Mouse (Mus musculus): ENCODE results near the gene Tnnt2. TPM values are rescaled to one million over a fixed set of nuclear protein-coding genes. Genes with fewer than 3 reads are reported as not detected.

The Tnnt2 gene
- polyA plus RNA-seq, 2 experiments, result 0.19 to 0.68 TPM

- Histone ChIP-seq H3K36me3 (replicated peaks; ENCODE audit: control insufficient read depth, insufficient read depth, low read depth) (no peaks in the 10 kb centered on the region), H3K27ac (no peak overlapping the region), H3K4me3 (ENCODE audit: insufficient read depth in 1 of 2, low read depth in 2 of 2, low read length in 2 of 2) (no peak overlapping the region), H3K9me3 (ENCODE audit: control insufficient read depth, low read length) (no peaks in the 10 kb centered on the region), H3K4me1 (replicated peaks; ENCODE audit: control insufficient read depth in 2 of 2, insufficient read depth in 2 of 2, low read length in 1 of 2) (no peaks in the 10 kb centered on the region), H3K9ac (replicated peaks) (no peak overlapping the region), H3K27me3 (ENCODE audit: control insufficient read depth, insufficient read depth, low read length) (no peaks in the 10 kb centered on the region), H3K4me2 (ENCODE audit: low read depth) (no peak overlapping the region)
- no peak for TF ChIP-seq CTCF (IDR thresholded peaks at IDR 0.05; ENCODE audit: low read depth)
- TF ChIP-seq EP300 (IDR thresholded peaks at IDR 0.05; ENCODE audit: low read depth), result no peak
- no peak for ATAC-seq (ENCODE audit: insufficient read depth)
- DNase-seq (ENCODE audit: low read depth in 3 of 3, low spot score in 3 of 3), result no peak
- WGBS (ENCODE audit: insufficient replicate concordance), result 65% methylated on average over 20 of the region's 20 CpGs
These were observed 53.5 kb downstream of the Tnnt2 start for GRCm38 (mm10) chr1:135889461-135890185.

- Histone ChIP-seq H3K27me3 (ENCODE audit: control insufficient read depth, insufficient read depth, low read length) (no peaks in the 10 kb centered on the region), H3K9me3 (ENCODE audit: control insufficient read depth, low read length) (no peaks in the 10 kb centered on the region), H3K4me1 (replicated peaks; ENCODE audit: control insufficient read depth in 2 of 2, insufficient read depth in 2 of 2, low read length in 1 of 2) (0 out of 4 replicates have a peak, but pooled peaks cover 0 to 5% of the 10 kb centered on the region in 2 experiments), H3K4me2 (ENCODE audit: low read depth) (no peak overlapping the region), H3K36me3 (replicated peaks; ENCODE audit: control insufficient read depth, insufficient read depth, low read depth) (no peaks in the 10 kb centered on the region), H3K27ac (no peak overlapping the region), H3K4me3 (ENCODE audit: insufficient read depth in 1 of 2, low read depth in 2 of 2, low read length in 2 of 2) (no peak overlapping the region), H3K9ac (replicated peaks) (no peak overlapping the region)
- DNase-seq (ENCODE audit: low read depth in 3 of 3, low spot score in 3 of 3), result no peak
- no peak for ATAC-seq (ENCODE audit: insufficient read depth)
- no peak for TF ChIP-seq EP300 (IDR thresholded peaks at IDR 0.05; ENCODE audit: low read depth)
- TF ChIP-seq CTCF (IDR thresholded peaks at IDR 0.05; ENCODE audit: low read depth), result no peak
- 50% methylated on average over 11 of the region's 11 CpGs for WGBS (ENCODE audit: insufficient replicate concordance)
These were observed 55.5 kb downstream of the Tnnt2 start for GRCm38 (mm10) chr1:135891424-135892216.

GRCm38 (mm10) chr1:135892233-135892632, 56.1 kb downstream of the Tnnt2 start:
- no peak overlapping the region for H3K27ac ChIP-seq
- H3K27me3 ChIP-seq (ENCODE audit: control insufficient read depth, insufficient read depth, low read length), result no peaks in the 10 kb centered on the region
- 0 out of 4 replicates have a peak, but pooled peaks cover 0 to 5% of the 10 kb centered on the region in 2 experiments for H3K4me1 ChIP-seq (replicated peaks; ENCODE audit: control insufficient read depth in 2 of 2, insufficient read depth in 2 of 2, low read length in 1 of 2)
- H3K9me3 ChIP-seq (ENCODE audit: control insufficient read depth, low read length), result no peaks in the 10 kb centered on the region
- TF ChIP-seq EP300 (IDR thresholded peaks at IDR 0.05; ENCODE audit: low read depth) (no peak), CTCF (IDR thresholded peaks at IDR 0.05; ENCODE audit: low read depth) (no peak)
- WGBS (ENCODE audit: insufficient replicate concordance), result 66% methylated on average over 6 of the region's 6 CpGs
- H3K36me3 ChIP-seq (replicated peaks; ENCODE audit: control insufficient read depth, insufficient read depth, low read depth), result no peaks in the 10 kb centered on the region
- DNase-seq (ENCODE audit: low read depth in 3 of 3, low spot score in 3 of 3) (no peak), ATAC-seq (ENCODE audit: insufficient read depth) (no peak)
- H3K4me2 ChIP-seq (ENCODE audit: low read depth), result no peak overlapping the region
- H3K9ac ChIP-seq (replicated peaks), result no peak overlapping the region
- H3K4me3 ChIP-seq (ENCODE audit: insufficient read depth in 1 of 2, low read depth in 2 of 2, low read length in 2 of 2), result no peak overlapping the region

- 58% methylated on average over 6 of the region's 6 CpGs for WGBS (ENCODE audit: insufficient replicate concordance)
- no peak for TF ChIP-seq CTCF (IDR thresholded peaks at IDR 0.05; ENCODE audit: low read depth)
- no peak for TF ChIP-seq EP300 (IDR thresholded peaks at IDR 0.05; ENCODE audit: low read depth)
- DNase-seq (ENCODE audit: low read depth in 3 of 3, low spot score in 3 of 3), result no peak
- Histone ChIP-seq H3K4me1 (replicated peaks; ENCODE audit: control insufficient read depth in 2 of 2, insufficient read depth in 2 of 2, low read length in 1 of 2) (0 out of 4 replicates have a peak, but pooled peaks cover 0 to 5% of the 10 kb centered on the region in 2 experiments), H3K4me3 (ENCODE audit: insufficient read depth in 1 of 2, low read depth in 2 of 2, low read length in 2 of 2) (no peak overlapping the region), H3K9ac (replicated peaks) (no peak overlapping the region), H3K27me3 (ENCODE audit: control insufficient read depth, insufficient read depth, low read length) (peaks cover 3% of the 10 kb centered on the region), H3K4me2 (ENCODE audit: low read depth) (no peak overlapping the region), H3K36me3 (replicated peaks; ENCODE audit: control insufficient read depth, insufficient read depth, low read depth) (no peaks in the 10 kb centered on the region), H3K9me3 (ENCODE audit: control insufficient read depth, low read length) (no peaks in the 10 kb centered on the region), H3K27ac (no peak overlapping the region)
- no peak for ATAC-seq (ENCODE audit: insufficient read depth)
These were observed 56.6 kb downstream of the Tnnt2 start for GRCm38 (mm10) chr1:135892764-135893163.

GRCm38 (mm10) chr1:135893377-135893776, 57.2 kb downstream of the Tnnt2 start:
- 52% methylated on average over 3 of the region's 3 CpGs for WGBS (ENCODE audit: insufficient replicate concordance)
- TF ChIP-seq CTCF (IDR thresholded peaks at IDR 0.05; ENCODE audit: low read depth) (no peak), EP300 (IDR thresholded peaks at IDR 0.05; ENCODE audit: low read depth) (no peak)
- ATAC-seq (ENCODE audit: insufficient read depth), result no peak

More at GRCm38 (mm10) chr1:135893377-135893776, 57.2 kb downstream of the Tnnt2 start:
- H3K27ac ChIP-seq, result no peak overlapping the region
- H3K4me1 ChIP-seq (replicated peaks; ENCODE audit: control insufficient read depth in 2 of 2, insufficient read depth in 2 of 2, low read length in 1 of 2), result 0 out of 4 replicates have a peak, but pooled peaks cover 0 to 5% of the 10 kb centered on the region in 2 experiments
- H3K9me3 ChIP-seq (ENCODE audit: control insufficient read depth, low read length), result no peaks in the 10 kb centered on the region
- H3K36me3 ChIP-seq (replicated peaks; ENCODE audit: control insufficient read depth, insufficient read depth, low read depth), result no peaks in the 10 kb centered on the region
- peaks cover 3% of the 10 kb centered on the region for H3K27me3 ChIP-seq (ENCODE audit: control insufficient read depth, insufficient read depth, low read length)
- no peak overlapping the region for H3K4me3 ChIP-seq (ENCODE audit: insufficient read depth in 1 of 2, low read depth in 2 of 2, low read length in 2 of 2)
- H3K4me2 ChIP-seq (ENCODE audit: low read depth), result no peak overlapping the region
- no peak for DNase-seq (ENCODE audit: low read depth in 3 of 3, low spot score in 3 of 3)
- H3K9ac ChIP-seq (replicated peaks), result no peak overlapping the region
